Mouse (Mus musculus) hindbrain, embryonic 10.5 days (tissue): ENCODE measurements around the gene Cd63. TPM values are rescaled to one million over a fixed set of nuclear protein-coding genes. Genes with fewer than 3 reads are reported as not detected.

Experiments
- DNase-seq: peaks from one replicate; pipeline ENCODE4 v3.0.0-alpha.2; 2017; ENCODE audit warnings: low spot score
- H3K27ac ChIP-seq: fragments of 300-500 bp; sonication (generic); 2 replicates; pipeline ENCODE4 v1.5.1; 2016; ENCODE audit warnings: mild to moderate bottlenecking, moderate library complexity
- H3K27me3 ChIP-seq: fragments of 300-500 bp; sonication (generic); 2 replicates; pipeline ENCODE4 v1.6.1; 2016; ENCODE audit warnings: mild to moderate bottlenecking; ENCODE audit not compliant: poor library complexity, insufficient read depth, severe bottlenecking
- H3K36me3 ChIP-seq: fragments of 300-500 bp; sonication (generic); 2 replicates; pipeline ENCODE4 v1.6.1; 2016; ENCODE audit warnings: mild to moderate bottlenecking, moderate library complexity
- H3K4me1 ChIP-seq: fragments of 300-500 bp; sonication (generic); replicated peaks from 2 replicates; pipeline ENCODE4 v1.6.1; 2016; ENCODE audit warnings: mild to moderate bottlenecking
- H3K4me3 ChIP-seq: fragments of 300-500 bp; sonication (generic); 2 replicates; pipeline ENCODE4 v1.5.1; 2016; ENCODE audit warnings: mild to moderate bottlenecking, moderate library complexity
- H3K9me3 ChIP-seq: fragments of 300-500 bp; sonication (generic); 2 replicates; pipeline ENCODE4 v1.6.1; 2016; ENCODE audit warnings: mild to moderate bottlenecking, moderate library complexity
- WGBS: fragments of 180-500 bp; shearing (Covaris S2); methylation state at CpG from one replicate; pipeline ENCODE4 v1.1.7; 2016; 5-methylcytosine and 5-hydroxymethylcytosine counted together
- polyA plus RNA-seq: library from polyadenylated mRNA; unstranded; fragments of >200 nt; fragmentation: Nextera tagmentation; extraction: Ambion mirVana; gene quantifications from 2 replicates; pipeline ENCODE4 v1.2.1, GENCODE M21; 2016

The Cd63 gene
- polyA plus RNA-seq, 1 experiment from 2014 or later, result 253 TPM

DNA sequence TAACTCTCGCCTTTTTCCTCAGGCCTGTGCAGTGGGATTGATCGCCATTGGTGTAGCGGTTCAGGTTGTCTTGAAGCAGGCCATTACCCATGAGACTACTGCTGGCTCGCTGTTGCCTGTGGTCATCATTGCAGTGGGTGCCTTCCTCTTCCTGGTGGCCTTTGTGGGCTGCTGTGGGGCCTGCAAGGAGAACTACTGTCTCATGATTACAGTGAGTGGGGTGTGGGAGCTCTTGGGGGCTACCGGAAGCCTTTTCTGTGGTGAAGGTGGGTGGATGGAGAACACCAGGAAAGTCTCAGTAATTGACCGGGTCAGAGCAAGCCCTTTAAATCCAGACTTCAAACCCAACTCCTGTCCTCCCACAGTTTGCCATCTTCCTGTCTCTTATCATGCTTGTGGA is 10.6 kb downstream of the Cd63 start:
- H3K4me3 ChIP-seq, result peak overlapping the region; percentile 90; the same call in 1 of the 2 replicates

GRCm38 (mm10) chr10:128912268-128912667 is 11.5 kb downstream of the Cd63 start:
- Histone ChIP-seq H3K27ac (no peak overlapping the region), H3K27me3 (peaks cover 28% of the 10 kb centered on the region), H3K4me3 (no peak overlapping the region), H3K9me3 (no peaks in the 10 kb centered on the region), H3K36me3 (peaks cover 49% of the 10 kb centered on the region), H3K4me1 (peaks cover 49% of the 10 kb centered on the region)
- WGBS, result 87% methylated on average over 4 of the region's 4 CpGs
- DNase-seq, result no peak

More for the DNA sequence above, 10.6 kb downstream of the Cd63 start:
- DNase-seq, result no peak
- H3K9me3 ChIP-seq, result no peaks in the 10 kb centered on the region
- peaks cover 28% of the 10 kb centered on the region for H3K27me3 ChIP-seq
- peaks cover 49% of the 10 kb centered on the region for H3K4me1 ChIP-seq
- 93% methylated on average over 6 of the region's 6 CpGs for WGBS
- peaks cover 41% of the 10 kb centered on the region for H3K36me3 ChIP-seq
- no peak overlapping the region for H3K27ac ChIP-seq

DNA sequence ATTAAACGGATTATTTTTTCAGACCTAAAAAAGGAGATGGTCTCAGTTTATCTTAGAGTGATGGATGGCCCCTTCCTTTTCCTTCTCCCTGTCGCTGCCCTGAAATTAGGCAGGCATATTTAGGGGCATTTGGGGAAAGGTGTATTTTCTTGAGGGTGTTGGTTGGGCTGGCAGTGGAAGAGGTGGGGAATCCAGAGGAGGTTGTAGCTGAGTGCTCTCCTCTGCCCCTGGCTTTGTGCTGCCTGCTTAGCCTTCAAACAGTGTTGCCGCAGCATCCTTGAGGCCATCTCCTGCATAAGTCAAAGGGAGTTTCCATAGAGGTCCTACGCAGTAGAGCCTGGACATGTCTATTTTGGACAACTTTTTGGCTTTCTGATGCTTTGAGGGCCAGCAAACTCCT is 12.0 kb downstream of the Cd63 start:
- no peaks in the 10 kb centered on the region for H3K9me3 ChIP-seq
- peaks cover 24% of the 10 kb centered on the region for H3K27me3 ChIP-seq
- peaks cover 54% of the 10 kb centered on the region for H3K36me3 ChIP-seq
- no peak overlapping the region for H3K27ac ChIP-seq
- DNase-seq, result no peak
- H3K4me1 ChIP-seq, result peaks cover 50% of the 10 kb centered on the region
- WGBS, result 82% methylated on average over 4 of the region's 4 CpGs
- H3K4me3 ChIP-seq, result no peak overlapping the region

DNA sequence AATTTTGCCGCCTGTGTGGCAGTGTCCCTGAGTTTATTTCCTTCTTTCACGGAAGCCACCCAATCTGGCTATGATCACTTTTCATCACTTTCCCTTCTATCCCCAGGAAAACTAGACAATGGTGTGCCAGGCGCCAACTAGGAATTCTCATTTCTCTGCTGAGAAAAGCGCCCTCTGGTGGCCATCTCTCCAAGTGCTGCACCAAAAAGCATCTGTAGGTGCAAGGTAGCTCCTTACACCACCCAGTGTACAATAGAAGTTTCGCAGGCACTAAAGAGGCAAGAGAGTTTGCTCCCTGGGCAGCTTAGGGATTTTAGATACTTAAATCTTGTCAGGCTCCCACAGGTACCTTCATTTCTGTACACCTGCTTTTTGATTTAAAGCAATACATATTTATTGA is 12.4 kb downstream of the Cd63 start:
- no peak overlapping the region for H3K27ac ChIP-seq
- 6% methylated on average over 5 of the region's 5 CpGs for WGBS

DNA sequence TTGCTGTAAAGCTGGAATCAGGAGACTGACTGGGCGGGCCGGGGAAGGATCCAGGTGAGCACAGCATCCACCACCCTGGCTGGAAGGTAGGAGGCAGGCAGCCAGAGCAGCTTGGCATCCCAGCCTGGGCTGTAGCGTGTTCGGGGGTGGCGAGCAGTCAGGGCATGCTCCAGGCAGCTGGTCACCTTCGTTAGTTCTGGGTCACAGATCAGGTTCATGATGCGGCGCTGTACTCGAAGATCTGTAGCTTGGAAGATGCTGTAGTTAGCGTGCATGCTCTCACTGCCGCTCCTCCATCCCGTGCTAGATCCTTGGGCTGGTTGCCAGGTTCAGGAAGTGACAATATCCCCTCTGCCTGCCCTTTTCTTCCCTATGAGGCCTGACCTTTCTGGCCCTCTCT is 12.9 kb downstream of the Cd63 start:
- no peak overlapping the region for H3K4me3 ChIP-seq
- peaks cover 59% of the 10 kb centered on the region for H3K4me1 ChIP-seq
- DNase-seq, result no peak
- H3K27ac ChIP-seq, result no peak overlapping the region
- H3K27me3 ChIP-seq, result peaks cover 15% of the 10 kb centered on the region; the same call in 1 of the 2 replicates
- 87% methylated on average over 12 of the region's 12 CpGs for WGBS
- peaks cover 62% of the 10 kb centered on the region for H3K36me3 ChIP-seq
- H3K9me3 ChIP-seq, result no peaks in the 10 kb centered on the region

More for the DNA sequence above, 12.4 kb downstream of the Cd63 start:
- Histone ChIP-seq H3K4me3 (no peak overlapping the region), H3K36me3 (peaks cover 58% of the 10 kb centered on the region), H3K9me3 (no peaks in the 10 kb centered on the region), H3K4me1 (peaks cover 54% of the 10 kb centered on the region), H3K27me3 (peaks cover 20% of the 10 kb centered on the region; the same call in 1 of the 2 replicates)
- DNase-seq, result peak; percentile 92

- H3K27me3 ChIP-seq, result peaks cover 9% of the 10 kb centered on the region; the same call in 1 of the 2 replicates
- no peaks in the 10 kb centered on the region for H3K9me3 ChIP-seq
- 86% methylated on average over 2 of the region's 2 CpGs for WGBS
- peaks cover 65% of the 10 kb centered on the region for H3K36me3 ChIP-seq
- no peak for DNase-seq
- peaks cover 59% of the 10 kb centered on the region for H3K4me1 ChIP-seq
- H3K27ac ChIP-seq, result no peak overlapping the region
- H3K4me3 ChIP-seq, result no peak overlapping the region
These were observed 14.8 kb downstream of the Cd63 start for GRCm38 (mm10) chr10:128915550-128915949.

- Histone ChIP-seq H3K9me3 (no peaks in the 10 kb centered on the region), H3K27ac (no peak overlapping the region), H3K36me3 (peaks cover 61% of the 10 kb centered on the region), H3K4me1 (peaks cover 59% of the 10 kb centered on the region), H3K27me3 (peaks cover 5% of the 10 kb centered on the region; the same call in 1 of the 2 replicates), H3K4me3 (no peak overlapping the region)
- no peak for DNase-seq
- 91% methylated on average over 3 of the region's 3 CpGs for WGBS
These were observed 15.9 kb downstream of the Cd63 start for GRCm38 (mm10) chr10:128916665-128917064.

DNA sequence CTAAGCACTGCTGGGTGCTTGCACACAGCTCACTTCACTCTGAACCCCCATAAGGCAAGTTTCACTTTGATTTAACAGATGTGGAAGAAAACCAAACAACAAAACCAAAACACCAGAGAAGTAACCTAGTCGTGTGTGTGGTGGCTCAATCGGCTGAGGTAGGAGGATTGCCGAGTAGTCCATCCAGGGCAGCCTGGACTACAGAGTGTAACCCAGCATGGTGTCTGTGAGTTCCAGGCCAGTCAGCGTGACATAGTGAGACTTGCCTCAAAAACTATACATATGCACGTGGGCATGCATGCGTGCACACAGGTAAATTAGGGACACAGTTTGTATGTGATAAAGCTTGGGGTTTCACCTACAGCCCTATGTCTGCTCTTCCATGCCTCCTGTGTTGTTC is 16.6 kb downstream of the Cd63 start:
- Histone ChIP-seq H3K4me3 (no peak overlapping the region), H3K27me3 (peaks cover under 1% of the 10 kb centered on the region; the same call in 1 of the 2 replicates), H3K9me3 (no peaks in the 10 kb centered on the region), H3K27ac (no peak overlapping the region), H3K36me3 (peaks cover 55% of the 10 kb centered on the region), H3K4me1 (peaks cover 61% of the 10 kb centered on the region)
- DNase-seq, result no peak
- WGBS, result 91% methylated on average over 6 of the region's 6 CpGs

DNA sequence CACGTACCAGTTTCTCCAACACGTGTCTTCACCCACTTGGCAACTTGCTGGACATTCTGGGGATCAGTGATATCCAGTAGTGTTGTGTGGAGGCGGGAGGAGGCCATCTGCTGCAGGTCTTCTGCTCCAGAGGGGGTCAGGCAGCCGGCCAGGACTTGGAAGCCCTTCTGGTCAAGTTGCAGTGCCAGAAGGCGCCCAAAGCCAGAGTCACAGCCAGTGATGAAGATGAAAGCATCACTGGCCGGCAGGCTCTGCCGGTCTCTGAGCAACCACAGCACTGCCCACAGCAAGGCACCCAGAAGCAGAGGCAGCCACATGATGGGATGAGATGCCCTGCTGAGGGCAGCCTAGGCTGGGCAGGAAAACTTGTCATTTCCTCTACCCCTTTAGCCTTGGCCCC is 17.5 kb downstream of the Cd63 start:
- Histone ChIP-seq H3K9me3 (no peaks in the 10 kb centered on the region), H3K27ac (peak overlapping the region; percentile 13; the same call in 1 of the 2 replicates), H3K27me3 (no peaks in the 10 kb centered on the region), H3K4me3 (peak overlapping the region; percentile 1; the same call in 1 of the 2 replicates), H3K4me1 (peaks cover 59% of the 10 kb centered on the region), H3K36me3 (peaks cover 53% of the 10 kb centered on the region)
- no peak for DNase-seq
- WGBS, result 77% methylated on average over 7 of the region's 7 CpGs

- Histone ChIP-seq H3K4me1 (peaks cover 60% of the 10 kb centered on the region), H3K4me3 (no peak overlapping the region; the same call in 1 of the 2 replicates), H3K9me3 (no peaks in the 10 kb centered on the region), H3K36me3 (peaks cover 46% of the 10 kb centered on the region), H3K27ac (peak overlapping the region; percentile 63), H3K27me3 (no peaks in the 10 kb centered on the region)
- 15% methylated on average over 6 of the region's 6 CpGs for WGBS
- DNase-seq, result no peak
These were observed 18.4 kb downstream of the Cd63 start for GRCm38 (mm10) chr10:128919203-128919631.

DNA sequence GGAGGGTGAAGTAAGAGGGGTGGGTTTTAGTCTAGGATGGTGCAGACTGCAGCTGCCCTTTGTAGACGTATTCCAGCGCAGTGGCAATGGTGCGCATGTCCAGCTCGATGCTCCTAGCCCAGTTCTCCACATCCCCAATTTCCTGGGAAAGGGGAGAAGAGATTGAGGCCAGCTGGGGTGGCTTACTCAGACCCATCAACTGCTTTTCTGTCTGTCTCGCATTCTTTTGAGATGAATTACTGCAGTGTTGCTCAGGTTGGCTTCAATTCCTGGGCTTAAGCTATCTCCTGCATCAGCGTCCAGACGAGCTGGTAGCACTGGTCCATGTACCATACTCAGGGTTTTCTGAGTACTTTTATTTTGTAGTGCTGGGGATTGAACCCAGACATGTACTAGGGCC is 19.2 kb downstream of the Cd63 start:
- no peak for DNase-seq
- Histone ChIP-seq H3K4me1 (peaks cover 60% of the 10 kb centered on the region), H3K36me3 (peaks cover 38% of the 10 kb centered on the region), H3K27ac (peak overlapping the region; percentile 63), H3K27me3 (no peaks in the 10 kb centered on the region), H3K9me3 (no peaks in the 10 kb centered on the region), H3K4me3 (no peak overlapping the region)
- WGBS, result 85% methylated on average over 7 of the region's 7 CpGs

DNA sequence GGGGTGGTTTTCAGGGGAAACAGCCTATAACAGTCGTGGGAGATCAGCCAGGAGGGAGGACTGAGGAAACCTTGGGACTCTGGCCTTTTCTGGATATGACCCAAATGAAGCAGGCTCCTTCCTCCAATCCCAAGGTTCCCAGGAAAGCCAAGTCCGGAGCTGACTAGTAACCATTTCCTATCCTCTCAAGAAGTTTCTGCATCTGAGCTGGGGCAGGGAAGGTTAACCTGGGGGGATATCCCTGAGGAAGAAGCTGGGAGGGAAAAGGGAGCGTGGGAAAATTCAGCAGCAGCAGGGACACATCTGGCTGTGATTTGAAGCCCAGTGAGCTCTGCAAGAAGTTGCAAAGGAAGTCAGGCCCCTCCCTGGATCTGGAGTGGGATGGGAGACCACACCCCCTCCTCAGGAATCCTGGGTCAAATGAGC is 20.0 kb downstream of the Cd63 start:
- peaks cover 30% of the 10 kb centered on the region for H3K36me3 ChIP-seq
- H3K9me3 ChIP-seq, result no peaks in the 10 kb centered on the region
- 69% methylated on average over 3 of the region's 3 CpGs for WGBS
- no peak overlapping the region for H3K4me3 ChIP-seq
- no peaks in the 10 kb centered on the region for H3K27me3 ChIP-seq
- no peak overlapping the region for H3K27ac ChIP-seq
- H3K4me1 ChIP-seq, result peaks cover 60% of the 10 kb centered on the region
- no peak for DNase-seq

GRCm38 (mm10) chr10:128921251-128921650 is 20.5 kb downstream of the Cd63 start:
- WGBS, result 63% methylated on average over 1 of the region's 1 CpGs
- Histone ChIP-seq H3K4me1 (peaks cover 60% of the 10 kb centered on the region), H3K9me3 (no peaks in the 10 kb centered on the region)

More at GRCm38 (mm10) chr10:128921251-128921650, 20.5 kb downstream of the Cd63 start:
- DNase-seq, result no peak
- Histone ChIP-seq H3K4me3 (peak overlapping the region; percentile 6; the same call in 1 of the 2 replicates), H3K27ac (no peak overlapping the region), H3K36me3 (peaks cover 26% of the 10 kb centered on the region), H3K27me3 (no peaks in the 10 kb centered on the region)
